Comparison of ENCODE assay signal across 8 mouse cellular contexts in genomic region chr1:130633761-130634410, GRCm38 (mm10). TPM values are rescaled to one million over a fixed set of nuclear protein-coding genes. Genes with fewer than 3 reads are reported as not detected.
DNase-seq lines count a peak whose midpoint lies in the region; ATAC-seq lines count a peak whose summit lies in the region.

No protein-coding gene starts in this region.

- no peak for ATAC-seq in heart, embryonic 13.5 days (ENCODE audit: extremely low read depth, insufficient number of reproducible peaks, low FRiP score, low TSS enrichment)

- no peaks in the 10 kb centered on the region for H3K4me1 ChIP-seq in heart, embryonic 13.5 days

- peak; percentile 90 for DNase-seq in CD4-positive, CD25-positive, alpha-beta regulatory T cell, adult 2 months (ENCODE audit: low read depth, low spot score)
- DNase-seq in adrenal gland, postnatal 36 days, result peak; percentile 60 to 72
- peak; percentile 9 for DNase-seq in fibroblast of lung, adult 2 months (ENCODE audit: low read depth)
- peak; percentile 86 to 87 for DNase-seq in kidney, postnatal 4 days
- peak; percentile 62 to 63 for DNase-seq in lung, adult 18-20 months
- peak; percentile 62 for DNase-seq in ovary, postnatal 36 days (ENCODE audit: low spot score)
- peak; percentile 75 to 89 for DNase-seq in thymus, postnatal 10 days (ENCODE audit: low spot score in 2 of 2)

- WGBS in heart, embryonic 13.5 days, result 28% methylated on average over 16 of the region's 16 CpGs

- H3K9ac ChIP-seq in heart, embryonic 13.5 days, result no peak overlapping the region

- H3K27me3 ChIP-seq in heart, embryonic 13.5 days (replicated peaks), result no peaks in the 10 kb centered on the region

- H3K36me3 ChIP-seq in heart, embryonic 13.5 days, result no peaks in the 10 kb centered on the region

- H3K9me3 ChIP-seq in heart, embryonic 13.5 days, result no peaks in the 10 kb centered on the region

- H3K4me3 ChIP-seq in heart, embryonic 13.5 days, result no peak overlapping the region; the same call in 1 of the 2 replicates

- peak overlapping the region; percentile 31 for H3K4me2 ChIP-seq in heart, embryonic 13.5 days

- H3K27ac ChIP-seq in heart, embryonic 13.5 days (replicated peaks), result no peak overlapping the region

RNA-seq across cellular contexts. Expression of gene Zp3r, which starts 4.5 kb away (rescaled TPM):
- total RNA-seq in adrenal gland, postnatal 36 days (2021), result not detected
- not detected in 2 replicates for polyA plus RNA-seq in heart, embryonic 13.5 days (2015; fragmentation: Nextera tagmentation; extraction: Ambion mirVana)

RNA-seq across cellular contexts. Expression of gene C4bp, which starts 27.5 kb away (rescaled TPM):
- total RNA-seq in adrenal gland, postnatal 36 days (2021), result under 1 TPM in 1 of 2 experiments, not detected in 1; 0.46 TPM
- 0.09 TPM in 1 of 2 replicates, not detected in the other for polyA plus RNA-seq in heart, embryonic 13.5 days (2015; fragmentation: Nextera tagmentation; extraction: Ambion mirVana)

Comparison
In these comparisons a context has a peak if more than half of its experiments do, and no peak if none do; other contexts are left out.
1. DNase-seq: peak in every context shown above with its lines; median percentile 90 in CD4-positive, CD25-positive, alpha-beta regulatory T cell, adult 2 months; 86 in kidney, postnatal 4 days; 82 in thymus, postnatal 10 days; 66 in adrenal gland, postnatal 36 days; 62 in lung, adult 18-20 months; 62 in ovary, postnatal 36 days; 9 in fibroblast of lung, adult 2 months.